ENCODE assay signal across 23 mouse cellular contexts in genomic region chr7:81719216-81719661, GRCm38 (mm10). TPM values are rescaled to one million over a fixed set of nuclear protein-coding genes. Genes with fewer than 3 reads are reported as not detected.
A peak's percentile ranks its signal among the peaks of the same experiment; 100 is the strongest.
DNase-seq lines count a peak whose midpoint lies in the region; ATAC-seq and TF ChIP-seq lines count a peak whose summit lies in the region.
"Had no signal": no experiment of that assay in that cellular context is flagged by ENCODE, and none has a peak within 500 bp of the region (broad histone marks: within the 10 kb centered on the region; RNA-seq: fewer than 3 reads in every experiment).

No protein-coding gene starts in this region.

- no peaks in the 10 kb centered on the region for H3K27me3 ChIP-seq in heart, embryonic 10.5 days (ENCODE audit: insufficient read depth, poor library complexity, severe bottlenecking)
- H3K27me3 ChIP-seq in liver, embryonic 12.5 days (replicated peaks), result no peaks in the 10 kb centered on the region
- H3K27me3 ChIP-seq in megakaryocyte, embryonic 14.5 days (replicated peaks), result peaks cover 3% of the 10 kb centered on the region
- no peaks in the 10 kb centered on the region for H3K27me3 ChIP-seq in kidney, adult 2 months (replicated peaks; ENCODE audit: control insufficient read depth, insufficient read depth, low read length)
- H3K27me3 ChIP-seq: heart, embryonic 15.5 days; limb, embryonic 15.5 days; neural tube, embryonic 13.5 days had no signal

- peaks cover 39% of the 10 kb centered on the region for H3K4me1 ChIP-seq in heart, embryonic 10.5 days
- peaks cover 37% of the 10 kb centered on the region for H3K4me1 ChIP-seq in liver, embryonic 12.5 days
- peaks cover 61% of the 10 kb centered on the region for H3K4me1 ChIP-seq in megakaryocyte, embryonic 14.5 days
- H3K4me1 ChIP-seq in kidney, adult 2 months (ENCODE audit: control insufficient read depth, insufficient read depth, low read length), result no peaks in the 10 kb centered on the region
- H3K4me1 ChIP-seq: midbrain, embryonic 12.5 days; neural tube, embryonic 13.5 days had no signal

- no peak overlapping the region for H3K9ac ChIP-seq in liver, embryonic 12.5 days
- H3K9ac ChIP-seq: forebrain, postnatal 0 days; heart, embryonic 15.5 days; limb, embryonic 15.5 days; midbrain, embryonic 12.5 days; neural tube, embryonic 13.5 days had no signal

- peak overlapping the region; percentile 38 for H3K4me2 ChIP-seq in liver, embryonic 12.5 days
- H3K4me2 ChIP-seq: heart, embryonic 15.5 days; limb, embryonic 15.5 days; midbrain, embryonic 12.5 days; neural tube, embryonic 13.5 days had no signal

- H3K9me3 ChIP-seq in heart, embryonic 10.5 days, result no peaks in the 10 kb centered on the region
- 0 out of 2 replicates have a peak, but pooled peaks cover 3% of the 10 kb centered on the region for H3K9me3 ChIP-seq in liver, embryonic 12.5 days (replicated peaks)
- H3K9me3 ChIP-seq in megakaryocyte, embryonic 14.5 days, result no peaks in the 10 kb centered on the region
- H3K9me3 ChIP-seq: heart, embryonic 15.5 days; hindbrain, embryonic 10.5 days; limb, embryonic 15.5 days; midbrain, embryonic 12.5 days; neural tube, embryonic 13.5 days had no signal

- no peaks in the 10 kb centered on the region for H3K36me3 ChIP-seq in heart, embryonic 10.5 days
- H3K36me3 ChIP-seq in liver, embryonic 12.5 days, result no peaks in the 10 kb centered on the region
- H3K36me3 ChIP-seq in megakaryocyte, embryonic 14.5 days (replicated peaks; ENCODE audit: low read length), result no peaks in the 10 kb centered on the region
- no peaks in the 10 kb centered on the region for H3K36me3 ChIP-seq in kidney, adult 2 months (ENCODE audit: control insufficient read depth, insufficient read depth, low read length)
- H3K36me3 ChIP-seq: heart, embryonic 15.5 days; hindbrain, embryonic 10.5 days; limb, embryonic 15.5 days; midbrain, embryonic 12.5 days; neural tube, embryonic 13.5 days had no signal

- ATAC-seq in liver, embryonic 12.5 days, result peak; percentile 91
- ATAC-seq: forebrain, postnatal 0 days; hindbrain, postnatal 0 days; intestine, postnatal 0 days had no signal

- H3K27ac ChIP-seq in heart, embryonic 10.5 days, result peak overlapping the region; percentile 86
- peak overlapping the region; percentile 85 for H3K27ac ChIP-seq in liver, embryonic 12.5 days
- no peak overlapping the region for H3K27ac ChIP-seq in kidney, adult 2 months (ENCODE audit: insufficient read depth, low read depth, low read length)
- H3K27ac ChIP-seq: heart, embryonic 15.5 days; hindbrain, embryonic 10.5 days; hindbrain, postnatal 0 days; limb, embryonic 15.5 days; midbrain, embryonic 12.5 days; neural tube, embryonic 13.5 days had no signal

- no peak for TF ChIP-seq POLR2A in kidney, adult 2 months (IDR thresholded peaks at IDR 0.05; ENCODE audit: low read depth, low read length)

- no peak for DNase-seq in heart, embryonic 10.5 days (ENCODE audit: low spot score)
- DNase-seq in heart, adult 9 months (ENCODE audit: low spot score in 2 of 2), result no peak
- peak; percentile 34 for DNase-seq in c-Kit-positive CD71-positive TER-119-positive erythroid progenitor cells, embryonic 14.5 days (ENCODE audit: low spot score)
- no peak for DNase-seq in kidney, postnatal 14 days
- DNase-seq in kidney, adult 2 months, result no peak
- DNase-seq in layer of hippocampus, postnatal 36 days, result no peak
- DNase-seq: adrenal gland, postnatal 36 days; cerebellum, adult 2 months; cerebellum, postnatal 36 days; forebrain, postnatal 0 days; kidney, postnatal 10 days; lung, postnatal 14 days; right cerebral cortex, adult 18-20 months; thymus, postnatal 25 days had no signal

- TF ChIP-seq CTCF in kidney, adult 2 months (conservative IDR thresholded peaks at IDR 0.05; ENCODE audit: insufficient read depth, insufficient read length, low read depth, low read length), result no peak

- peak overlapping the region; percentile 22 for H3K4me3 ChIP-seq in heart, embryonic 10.5 days
- H3K4me3 ChIP-seq in liver, embryonic 12.5 days, result peak overlapping the region; percentile 23; the same call in 1 of the 2 replicates
- peak overlapping the region; percentile 66 for H3K4me3 ChIP-seq in megakaryocyte, embryonic 14.5 days (replicated peaks)
- H3K4me3 ChIP-seq in kidney, adult 2 months (ENCODE audit: insufficient read depth, low read depth, low read length), result no peak overlapping the region
- H3K4me3 ChIP-seq: heart, embryonic 15.5 days; hindbrain, embryonic 10.5 days; limb, embryonic 15.5 days; midbrain, embryonic 12.5 days; neural tube, embryonic 13.5 days had no signal

- 44% methylated on average over 1 of the region's 1 CpGs for WGBS in heart, embryonic 10.5 days
- WGBS in liver, embryonic 12.5 days (ENCODE audit: insufficient replicate concordance), result 29% methylated on average over 1 of the region's 1 CpGs
- WGBS in kidney, adult 2 months, result 84% methylated on average over 1 of the region's 1 CpGs

RNA-seq across cellular contexts. Expression of gene Homer2, which starts 11.9 kb away (rescaled TPM):
- polyA plus RNA-seq in heart, embryonic 10.5 days (2016; fragmentation: Nextera tagmentation; extraction: Ambion mirVana), result 119 and 154 TPM in 2 replicates
- polyA plus RNA-seq in liver, embryonic 12.5 days (2016; fragmentation: Nextera tagmentation; extraction: Ambion mirVana), result 8.8 and 10.0 TPM in 2 replicates
- polyA plus RNA-seq in megakaryocyte, embryonic 14.5 days (2012; ENCODE audit: insufficient read depth, low replicate concordance), result 1.3 and 4.4 TPM in 2 replicates
- 0.96 and 1.1 TPM in 2 replicates for polyA plus RNA-seq in kidney, adult 2 months (2012; rRNA removed)
- 10 to 100 TPM; 88.6 to 92.1 TPM for total RNA-seq in layer of hippocampus, postnatal 36 days (2021)

RNA-seq across cellular contexts. Expression of gene Ramac, which starts 43.5 kb away (rescaled TPM):
- 78.3 and 102 TPM in 2 replicates for polyA plus RNA-seq in heart, embryonic 10.5 days (2016; fragmentation: Nextera tagmentation; extraction: Ambion mirVana)
- 69.7 and 73.6 TPM in 2 replicates for polyA plus RNA-seq in liver, embryonic 12.5 days (2016; fragmentation: Nextera tagmentation; extraction: Ambion mirVana)
- polyA plus RNA-seq in megakaryocyte, embryonic 14.5 days (2012; ENCODE audit: insufficient read depth, low replicate concordance), result 2.4 and 17.2 TPM in 2 replicates
- polyA plus RNA-seq in kidney, adult 2 months (2012; rRNA removed), result 14.7 and 23.8 TPM in 2 replicates
- total RNA-seq in layer of hippocampus, postnatal 36 days (2021), result 10 to 100 TPM; 68.4 to 75.5 TPM

Comparison
In these comparisons a context has a peak if more than half of its experiments do, and no peak if none do; other contexts are left out.
1. RNA of gene Homer2, which starts 11.9 kb away (polyA plus RNA-seq): 119 to 154 TPM in heart, embryonic 10.5 days; 8.8 to 10.0 TPM in liver, embryonic 12.5 days, 1.3 to 4.4 TPM in megakaryocyte, embryonic 14.5 days and 0.96 to 1.1 TPM in kidney, adult 2 months; every median in the first group is over 10 times any median in the second.